Mouse (Mus musculus) G1E (cell line): ENCODE data around the gene Gm11596. TPM values are rescaled to one million over a fixed set of nuclear protein-coding genes. Genes with fewer than 3 reads are reported as not detected.
"Not testable (repeated sequence)": the region's sequence is repeated elsewhere in the genome, so short reads cannot be mapped to it uniquely, and the experiment has no call there.

Experiments
- ATAC-seq: 2 replicates; pipeline ENCODE4 v1.8.0; 2016; ENCODE audit warnings: mild to moderate bottlenecking; ENCODE audit not compliant: insufficient number of reproducible peaks, poor library complexity, low FRiP score, severe bottlenecking; ENCODE audit errors: extremely low read depth
- DNase-seq: peaks from one replicate; pipeline ENCODE4 v3.0.0; 2012; ENCODE audit warnings: low spot score
- H3K27me3 ChIP-seq: 2 replicates; pipeline ENCODE4 v1.6.1; 2012; ENCODE audit warnings: mild to moderate bottlenecking, low read length, inconsistent platforms; ENCODE audit not compliant: insufficient read depth
- H3K36me3 ChIP-seq: replicated peaks from 2 replicates; pipeline ENCODE3; 2012; ENCODE audit warnings: mild to moderate bottlenecking, inconsistent platforms
- H3K4me1 ChIP-seq: 2 replicates; pipeline ENCODE4 v1.6.1; 2012; ENCODE audit warnings: low read depth, low read length, inconsistent platforms, mixed read lengths; ENCODE audit not compliant: insufficient read depth
- H3K4me3 ChIP-seq: 2 replicates; pipeline ENCODE4 v1.5.1; 2012; ENCODE audit warnings: low read depth, mild to moderate bottlenecking, inconsistent platforms, low read length, moderate library complexity, mixed read lengths
- H3K9me3 ChIP-seq: replicated peaks from 2 replicates; pipeline ENCODE4 v1.6.1; 2012; ENCODE audit warnings: inconsistent platforms
- CTCF ChIP-seq: IDR thresholded peaks from 2 replicates; pipeline ENCODE4 v1.5.1; 2012; ENCODE audit warnings: low read depth, low read length, inconsistent platforms, mixed read lengths
- GATA1 ChIP-seq: IDR thresholded peaks from 2 replicates; pipeline ENCODE4 v1.6.1; 2012; ENCODE audit warnings: borderline replicate concordance, low read length, inconsistent platforms, mixed read lengths
- GATA2 ChIP-seq: IDR thresholded peaks from 2 replicates; pipeline ENCODE4 v1.6.1; 2012; ENCODE audit warnings: low read depth, low read length, inconsistent platforms, borderline replicate concordance
- POLR2AphosphoS5 ChIP-seq: IDR thresholded peaks from 2 replicates; pipeline ENCODE4 v1.6.1; 2012; ENCODE audit warnings: low read depth, low read length, inconsistent platforms; ENCODE audit not compliant: insufficient replicate concordance
- TAL1 ChIP-seq: conservative IDR thresholded peaks from 2 replicates; pipeline ENCODE4 v1.6.1; 2012; ENCODE audit warnings: low read depth, low read length, inconsistent platforms, mixed read lengths
- polyA plus RNA-seq: library from polyadenylated mRNA; stranded (reverse); fragments of >175 nt; gene quantifications from 2 replicates; pipeline ENCODE4 v1.2.3, GENCODE M21; 2012
- total RNA-seq, 2 experiments: library from RNA; stranded (forward) in 1 of 2; stranded (reverse) in 1 of 2; fragments of 200-1000 nt in 1 of 2; fragments of >200 nt in 1 of 2; fragmentation: Nextera tagmentation in 1 of 2; gene quantifications; 2 replicates each; pipeline ENCODE4 v1.2.3; 2014 to 2017

Gm11596 gene
- total and polyA plus RNA-seq, 3 experiments = not detected

DNA sequence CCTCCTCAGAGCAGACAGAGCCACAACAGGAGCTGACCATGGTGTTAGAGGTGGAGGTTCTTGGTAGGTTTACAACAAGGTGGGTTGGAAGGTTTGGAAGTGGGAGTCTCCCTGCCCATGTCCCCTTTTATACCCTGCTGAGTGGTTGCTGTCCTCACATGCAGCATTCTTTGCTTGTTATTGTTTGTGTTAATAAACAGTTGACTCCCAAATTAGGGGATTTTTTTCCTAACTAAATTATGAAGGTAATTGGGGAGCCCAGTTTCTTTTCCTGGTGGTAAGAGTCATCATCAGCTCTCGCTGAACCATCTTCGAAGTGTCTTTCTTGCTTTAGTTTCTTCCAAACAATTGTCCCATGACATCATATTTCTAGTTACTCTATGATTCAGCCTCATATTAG, 12.7 kb downstream of the Gm11596 start, which contains the start of gene Krtap4-8:
Krtap4-8 (minus strand) TSS at position 101 of the 400 bp plus-strand sequence.
- H3K9me3 ChIP-seq = peaks cover 10% of the 10 kb centered on the region
- no peaks in the 10 kb centered on the region for H3K36me3 ChIP-seq
- TF ChIP-seq TAL1 (no peak), GATA1 (no peak), CTCF (no peak), POLR2AphosphoS5 (no peak), GATA2 (no peak)
- no peak within 1 kb of the TSS; the same call in 1 of the 2 replicates for H3K4me3 ChIP-seq
- ATAC-seq (no peak), DNase-seq (no peak)
- no peaks in the 10 kb centered on the region for H3K27me3 ChIP-seq
- no peaks in the 10 kb centered on the region for H3K4me1 ChIP-seq

DNA sequence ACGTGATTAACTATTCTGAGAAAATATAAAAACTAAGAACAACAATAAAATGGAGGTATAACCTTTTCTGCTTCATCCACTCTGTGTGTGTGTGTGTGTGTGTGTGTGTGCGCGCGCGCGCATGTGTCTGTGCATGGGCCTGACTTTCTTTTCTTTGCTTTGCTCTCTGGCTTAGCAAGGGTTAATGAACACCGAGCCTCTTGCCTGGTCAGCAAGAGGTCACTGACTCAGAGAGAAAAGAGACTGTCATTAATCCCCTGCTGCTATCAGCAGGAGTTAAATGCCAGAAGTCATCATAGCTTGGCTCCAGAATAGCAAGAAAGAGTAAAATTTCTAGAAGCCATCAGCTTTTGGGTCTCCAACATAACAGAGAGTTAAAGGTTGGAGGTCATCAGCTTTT, 14.9 kb downstream of the Gm11596 start:
- ATAC-seq (no peak), DNase-seq (no peak)
- Histone ChIP-seq H3K27me3 (no peaks in the 10 kb centered on the region), H3K9me3 (peaks cover 6% of the 10 kb centered on the region), H3K36me3 (no peaks in the 10 kb centered on the region), H3K4me1 (no peaks in the 10 kb centered on the region), H3K4me3 (no peak overlapping the region)
- TF ChIP-seq POLR2AphosphoS5 (no peak), GATA1 (no peak), TAL1 (no peak), GATA2 (no peak), CTCF (no peak)

DNA sequence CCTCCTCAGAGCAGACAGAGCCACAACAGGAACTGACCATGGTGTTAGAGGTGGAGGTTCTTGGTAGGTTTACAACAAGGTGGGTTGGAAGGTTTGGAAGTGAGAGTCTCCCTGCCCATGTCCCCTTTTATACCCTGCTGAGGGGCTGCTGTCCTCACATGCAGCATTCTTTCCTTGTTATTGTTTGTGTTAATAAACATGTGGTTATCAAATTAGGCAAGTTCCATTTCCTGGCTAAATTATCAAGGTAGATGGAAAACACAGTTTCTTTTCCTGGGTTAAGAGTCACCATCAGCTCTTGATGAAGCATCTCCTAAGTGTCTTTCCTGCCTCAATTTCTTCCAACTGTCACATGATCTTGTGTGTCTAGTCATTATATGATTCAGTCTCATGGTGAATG, 20.5 kb downstream of the Gm11596 start, which contains the start of gene Gm11595:
Gm11595 (minus strand) TSS at position 101 of the 400 bp plus-strand sequence.
- H3K4me1 ChIP-seq, DNase-seq, ATAC-seq, H3K36me3 ChIP-seq, H3K9me3 ChIP-seq, H3K4me3 ChIP-seq, H3K27me3 ChIP-seq: not testable (repeated sequence)

DNA sequence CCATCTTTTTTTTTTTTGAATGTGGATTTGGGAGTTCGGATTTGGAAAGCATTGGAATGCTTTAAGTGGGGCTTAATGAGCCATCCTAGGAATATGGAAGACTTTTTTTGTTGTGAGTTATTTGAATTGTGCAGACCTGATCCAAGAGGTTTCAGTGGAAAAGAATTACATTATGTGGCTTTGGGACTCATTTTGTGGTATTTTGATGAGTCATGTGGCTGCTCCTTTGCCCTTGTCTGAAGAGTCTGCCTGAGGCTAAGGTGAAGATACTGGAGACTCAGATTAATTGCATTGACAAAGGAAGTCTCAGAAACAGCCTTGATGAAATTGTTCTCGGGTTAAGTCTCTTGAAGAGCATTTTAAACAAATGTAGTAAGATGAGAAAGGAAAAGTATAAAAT, 24.9 kb downstream of the Gm11596 start:
- TF ChIP-seq CTCF (no peak), GATA1 (no peak), TAL1 (no peak), GATA2 (no peak), POLR2AphosphoS5 (no peak)
- H3K27me3 ChIP-seq = 0 out of 2 replicates have a peak, but pooled peaks cover 3% of the 10 kb centered on the region

DNA sequence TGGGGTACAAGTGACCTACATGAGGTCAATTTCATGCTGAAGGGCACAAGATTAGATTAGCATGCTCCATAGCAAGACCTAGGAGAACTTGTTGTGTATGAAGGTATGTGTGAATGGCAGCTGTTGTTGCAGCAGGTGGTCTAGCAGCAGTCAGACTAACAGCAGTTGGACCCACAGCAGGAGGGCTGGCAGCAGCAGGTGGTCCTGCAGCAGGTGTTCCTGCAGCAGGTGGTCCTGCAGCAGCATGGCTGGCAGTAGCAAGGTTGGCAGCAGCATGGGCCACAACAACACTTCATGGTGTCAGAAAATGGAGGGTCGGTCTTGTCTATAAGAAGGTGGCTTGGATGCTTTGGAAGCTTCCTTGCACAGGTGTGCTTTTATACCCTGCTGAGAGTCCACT, 34.4 kb downstream of the Gm11596 start:
- DNase-seq (no peak), ATAC-seq (no peak)
- no peaks in the 10 kb centered on the region for H3K4me1 ChIP-seq
- H3K36me3 ChIP-seq = no peaks in the 10 kb centered on the region
- TF ChIP-seq TAL1 (no peak), POLR2AphosphoS5 (no peak), CTCF (no peak), GATA2 (no peak), GATA1 (no peak)
- H3K9me3 ChIP-seq = peaks cover 9% of the 10 kb centered on the region
- 0 out of 2 replicates have a peak, but pooled peaks cover 2% of the 10 kb centered on the region for H3K27me3 ChIP-seq
- 0 out of 2 replicates have a peak overlapping the region, but pooled peaks have one; percentile 13 for H3K4me3 ChIP-seq

More for the DNA sequence above, 24.9 kb downstream of the Gm11596 start:
- Histone ChIP-seq H3K4me1 (no peaks in the 10 kb centered on the region), H3K9me3 (peaks cover 9% of the 10 kb centered on the region), H3K4me3 (no peak overlapping the region), H3K36me3 (no peaks in the 10 kb centered on the region)
- no peak for DNase-seq
- no peak for ATAC-seq

DNA sequence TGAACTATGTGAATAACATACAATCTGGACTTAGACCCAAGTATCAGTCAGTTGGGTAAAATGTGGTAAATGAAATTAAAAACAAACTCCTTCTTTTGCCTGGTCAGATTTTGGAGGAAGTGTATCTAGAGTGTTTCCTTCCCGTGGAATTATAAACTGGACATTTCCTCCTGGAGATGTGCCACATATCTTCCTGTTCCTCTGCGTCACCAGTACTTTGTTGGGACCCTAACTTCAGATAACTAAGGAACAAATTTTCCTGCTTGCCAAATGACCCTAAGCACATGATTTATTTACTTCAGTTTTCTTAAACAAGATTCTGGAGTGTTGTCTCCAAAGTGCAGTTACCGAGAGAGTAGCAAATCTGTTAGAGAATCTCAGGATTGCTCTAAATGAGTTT, 49.3 kb downstream of the Gm11596 start:
- Histone ChIP-seq H3K36me3 (no peaks in the 10 kb centered on the region), H3K9me3 (peaks cover 14% of the 10 kb centered on the region), H3K4me1 (no peaks in the 10 kb centered on the region), H3K4me3 (no peak overlapping the region), H3K27me3 (no peaks in the 10 kb centered on the region)
- no peak for DNase-seq
- no peak for ATAC-seq
- TF ChIP-seq GATA1 (no peak), TAL1 (no peak), CTCF (no peak), GATA2 (no peak), POLR2AphosphoS5 (no peak)

Other genes starting within 250 kb of the Gm11596 start
Only the 20 nearest of the 43 such genes appear.
- gene Gm11563, start 134.5 kb downstream of the Gm11596 start, total RNA-seq (2014; fragmentation: Nextera tagmentation) = not detected in 2 replicates
- gene Gm11563, start 134.5 kb downstream of the Gm11596 start, total RNA-seq (2017) = not detected in 2 replicates
- not detected in 2 replicates for gene Gm11563, start 134.5 kb downstream of the Gm11596 start, polyA plus RNA-seq
- gene Krtap4-6, start 127.5 kb downstream of the Gm11596 start, total RNA-seq (2014; fragmentation: Nextera tagmentation) = not detected in 2 replicates
- gene Krtap4-6, start 127.5 kb downstream of the Gm11596 start, total RNA-seq (2017) = 0.12 TPM in 1 of 2 replicates, not detected in the other
- gene Krtap4-6, start 127.5 kb downstream of the Gm11596 start, polyA plus RNA-seq = not detected in 2 replicates
- gene Gm14190, start 102.7 kb downstream of the Gm11596 start, total RNA-seq (2014; fragmentation: Nextera tagmentation) = not detected in 2 replicates
- not detected in 2 replicates for gene Gm14190, start 102.7 kb downstream of the Gm11596 start, total RNA-seq (2017)
- not detected in 2 replicates for gene Gm14190, start 102.7 kb downstream of the Gm11596 start, polyA plus RNA-seq
- not detected in 2 replicates for gene Gm14180, start 59.2 kb downstream of the Gm11596 start, total RNA-seq (2014; fragmentation: Nextera tagmentation)
- gene Gm14180, start 59.2 kb downstream of the Gm11596 start, total RNA-seq (2017) = not detected in 2 replicates
- not detected in 2 replicates for gene Gm14180, start 59.2 kb downstream of the Gm11596 start, polyA plus RNA-seq
- gene Gm11595, start 20.6 kb downstream of the Gm11596 start, total RNA-seq (2014; fragmentation: Nextera tagmentation) = not detected in 2 replicates
- gene Gm11595, start 20.6 kb downstream of the Gm11596 start, total RNA-seq (2017) = 0.12 TPM in 1 of 2 replicates, not detected in the other
- not detected in 2 replicates for gene Gm11595, start 20.6 kb downstream of the Gm11596 start, polyA plus RNA-seq
- not detected in 2 replicates for gene Krtap4-8, start 12.8 kb downstream of the Gm11596 start, total RNA-seq (2014; fragmentation: Nextera tagmentation)
- 0.27 TPM in 1 of 2 replicates, not detected in the other for gene Krtap4-8, start 12.8 kb downstream of the Gm11596 start, total RNA-seq (2017)
- not detected in 2 replicates for gene Krtap4-8, start 12.8 kb downstream of the Gm11596 start, polyA plus RNA-seq
- gene Krtap4-9, start 8.3 kb downstream of the Gm11596 start, total RNA-seq (2014; fragmentation: Nextera tagmentation) = not detected in 2 replicates
- not detected in 2 replicates for gene Krtap4-9, start 8.3 kb downstream of the Gm11596 start, total RNA-seq (2017)
- gene Krtap4-9, start 8.3 kb downstream of the Gm11596 start, polyA plus RNA-seq = not detected in 2 replicates
- not detected in 2 replicates for gene Gm11569, start 5.5 kb upstream of the Gm11596 start, total RNA-seq (2014; fragmentation: Nextera tagmentation)
- not detected in 2 replicates for gene Gm11569, start 5.5 kb upstream of the Gm11596 start, total RNA-seq (2017)
- gene Gm11569, start 5.5 kb upstream of the Gm11596 start, polyA plus RNA-seq = not detected in 2 replicates
- gene Gm11554, start 11.0 kb upstream of the Gm11596 start, total RNA-seq (2014; fragmentation: Nextera tagmentation) = not detected in 2 replicates
- not detected in 2 replicates for gene Gm11554, start 11.0 kb upstream of the Gm11596 start, total RNA-seq (2017)
- gene Gm11554, start 11.0 kb upstream of the Gm11596 start, polyA plus RNA-seq = not detected in 2 replicates
- gene Krtap4-13, start 16.4 kb upstream of the Gm11596 start, total RNA-seq (2014; fragmentation: Nextera tagmentation) = not detected in 2 replicates
- gene Krtap4-13, start 16.4 kb upstream of the Gm11596 start, total RNA-seq (2017) = not detected in 2 replicates
- gene Krtap4-13, start 16.4 kb upstream of the Gm11596 start, polyA plus RNA-seq = not detected in 2 replicates
- gene Gm11564, start 22.2 kb upstream of the Gm11596 start, total RNA-seq (2014; fragmentation: Nextera tagmentation) = not detected in 2 replicates
- not detected in 2 replicates for gene Gm11564, start 22.2 kb upstream of the Gm11596 start, total RNA-seq (2017)
- not detected in 2 replicates for gene Gm11564, start 22.2 kb upstream of the Gm11596 start, polyA plus RNA-seq
- gene 2300003K06Rik, start 44.6 kb upstream of the Gm11596 start, total RNA-seq (2014; fragmentation: Nextera tagmentation) = not detected in 2 replicates
- not detected in 2 replicates for gene 2300003K06Rik, start 44.6 kb upstream of the Gm11596 start, total RNA-seq (2017)
- not detected in 2 replicates for gene 2300003K06Rik, start 44.6 kb upstream of the Gm11596 start, polyA plus RNA-seq
- gene Krtap4-16, start 58.1 kb upstream of the Gm11596 start, total RNA-seq (2014; fragmentation: Nextera tagmentation) = not detected in 2 replicates
- not detected in 2 replicates for gene Krtap4-16, start 58.1 kb upstream of the Gm11596 start, total RNA-seq (2017)
- not detected in 2 replicates for gene Krtap4-16, start 58.1 kb upstream of the Gm11596 start, polyA plus RNA-seq
- gene Gm11568, start 64.5 kb upstream of the Gm11596 start, total RNA-seq (2014; fragmentation: Nextera tagmentation) = not detected in 2 replicates
- not detected in 2 replicates for gene Gm11568, start 64.5 kb upstream of the Gm11596 start, total RNA-seq (2017)
- not detected in 2 replicates for gene Gm11568, start 64.5 kb upstream of the Gm11596 start, polyA plus RNA-seq
- not detected in 2 replicates for gene Gm11559, start 71.0 kb upstream of the Gm11596 start, total RNA-seq (2014; fragmentation: Nextera tagmentation)
- 0.29 TPM in 1 of 2 replicates, not detected in the other for gene Gm11559, start 71.0 kb upstream of the Gm11596 start, total RNA-seq (2017)
- gene Gm11559, start 71.0 kb upstream of the Gm11596 start, polyA plus RNA-seq = not detected in 2 replicates
- gene Krtap9-1, start 79.9 kb upstream of the Gm11596 start, total RNA-seq (2014; fragmentation: Nextera tagmentation) = not detected in 2 replicates
- not detected in 2 replicates for gene Krtap9-1, start 79.9 kb upstream of the Gm11596 start, total RNA-seq (2017)
- not detected in 2 replicates for gene Krtap9-1, start 79.9 kb upstream of the Gm11596 start, polyA plus RNA-seq
- gene Gm11567, start 85.7 kb upstream of the Gm11596 start, total RNA-seq (2014; fragmentation: Nextera tagmentation) = not detected in 2 replicates
- gene Gm11567, start 85.7 kb upstream of the Gm11596 start, total RNA-seq (2017) = not detected in 2 replicates
- gene Gm11567, start 85.7 kb upstream of the Gm11596 start, polyA plus RNA-seq = not detected in 2 replicates
- gene Krtap31-1, start 114.5 kb upstream of the Gm11596 start, total RNA-seq (2014; fragmentation: Nextera tagmentation) = not detected in 2 replicates
- gene Krtap31-1, start 114.5 kb upstream of the Gm11596 start, total RNA-seq (2017) = 0.27 and 0.29 TPM in 2 replicates
- gene Krtap31-1, start 114.5 kb upstream of the Gm11596 start, polyA plus RNA-seq = not detected in 2 replicates
- gene Gm11565, start 121.3 kb upstream of the Gm11596 start, total RNA-seq (2014; fragmentation: Nextera tagmentation) = not detected in 2 replicates
- 0.16 and 0.23 TPM in 2 replicates for gene Gm11565, start 121.3 kb upstream of the Gm11596 start, total RNA-seq (2017)
- not detected in 2 replicates for gene Gm11565, start 121.3 kb upstream of the Gm11596 start, polyA plus RNA-seq
- gene Krtap31-2, start 142.8 kb upstream of the Gm11596 start, total RNA-seq (2014; fragmentation: Nextera tagmentation) = not detected in 2 replicates
- not detected in 2 replicates for gene Krtap31-2, start 142.8 kb upstream of the Gm11596 start, total RNA-seq (2017)
- not detected in 2 replicates for gene Krtap31-2, start 142.8 kb upstream of the Gm11596 start, polyA plus RNA-seq